ENCODE assay signal across 8 mouse cellular contexts in genomic region chr7:133637361-133638305, GRCm38 (mm10). TPM values are rescaled to one million over a fixed set of nuclear protein-coding genes. Genes with fewer than 3 reads are reported as not detected.
DNase-seq lines count a peak whose midpoint lies in the region; ATAC-seq and TF ChIP-seq lines count a peak whose summit lies in the region.

Gene Edrf1 (plus strand): TSS chr7:133637543.

- DNase-seq in CD4-positive helper T cell, adult 2 months (ENCODE audit: low read depth, low spot score) = peak; percentile 98
- peak; percentile 94 for DNase-seq in brain, embryonic 18.5 days (ENCODE audit: low read depth, low spot score)
- peak; percentile 100 for DNase-seq in kidney, postnatal 0 days (ENCODE audit: low spot score)
- DNase-seq in liver, embryonic 11.5 days (ENCODE audit: low spot score) = peak; percentile 98
- DNase-seq in naive thymus-derived CD4-positive, alpha-beta T cell, adult 2 months (ENCODE audit: low read depth) = peak; percentile 98

- peak within 1 kb of the TSS; percentile 90 for H3K4me2 ChIP-seq in heart, embryonic 12.5 days
- H3K4me2 ChIP-seq in kidney, postnatal 0 days (ENCODE audit: low read length) = peak within 1 kb of the TSS; percentile 83
- peak within 1 kb of the TSS; percentile 93 for H3K4me2 ChIP-seq in liver, embryonic 11.5 days
- peak within 1 kb of the TSS; percentile 86 for H3K4me2 ChIP-seq in stomach, embryonic 14.5 days (replicated peaks; ENCODE audit: low read depth, low read length)

- H3K4me3 ChIP-seq in heart, embryonic 12.5 days = peak within 1 kb of the TSS; percentile 84
- peak within 1 kb of the TSS; percentile 94 for H3K4me3 ChIP-seq in kidney, postnatal 0 days (replicated peaks; ENCODE audit: low read depth, low read length)
- peak within 1 kb of the TSS; percentile 98 for H3K4me3 ChIP-seq in liver, embryonic 11.5 days (ENCODE audit: low read depth, low read length)
- H3K4me3 ChIP-seq in stomach, embryonic 14.5 days (ENCODE audit: low read depth, low read length) = peak within 1 kb of the TSS; percentile 94

- TF ChIP-seq CTCF in kidney, postnatal 0 days (IDR thresholded peaks at IDR 0.05; ENCODE audit: low read depth) = 0 out of 2 replicates have a peak, but pooled peaks have one; percentile 1

- peak within 1 kb of the TSS; percentile 89 for H3K9ac ChIP-seq in heart, embryonic 12.5 days
- H3K9ac ChIP-seq in kidney, postnatal 0 days (ENCODE audit: low read depth, low read length) = peak within 1 kb of the TSS; percentile 96
- peak within 1 kb of the TSS; percentile 92 for H3K9ac ChIP-seq in liver, embryonic 11.5 days (ENCODE audit: low read depth, low read length)
- peak within 1 kb of the TSS; percentile 92 for H3K9ac ChIP-seq in stomach, embryonic 14.5 days (replicated peaks; ENCODE audit: low read depth, low read length)

- H3K4me1 ChIP-seq in heart, embryonic 12.5 days (replicated peaks) = peaks cover 9% of the 10 kb centered on the region; the same call in 1 of the 2 replicates
- no peaks in the 10 kb centered on the region for H3K4me1 ChIP-seq in kidney, postnatal 0 days (replicated peaks; ENCODE audit: insufficient read depth, low read length)
- no peaks in the 10 kb centered on the region; the same call in 1 of the 2 replicates for H3K4me1 ChIP-seq in liver, embryonic 11.5 days (replicated peaks; ENCODE audit: control insufficient read depth, insufficient read depth, low read length)
- peaks cover 8% of the 10 kb centered on the region; the same call in 1 of the 2 replicates for H3K4me1 ChIP-seq in stomach, embryonic 14.5 days (ENCODE audit: control insufficient read depth, insufficient read depth, low read length)

- H3K36me3 ChIP-seq in heart, embryonic 12.5 days = peaks cover 26% of the 10 kb centered on the region
- H3K36me3 ChIP-seq in kidney, postnatal 0 days (ENCODE audit: insufficient read depth, low read length) = peaks cover 16% of the 10 kb centered on the region
- peaks cover 14% of the 10 kb centered on the region for H3K36me3 ChIP-seq in liver, embryonic 11.5 days (ENCODE audit: control insufficient read depth, insufficient read depth, low read length)
- peaks cover 22% of the 10 kb centered on the region for H3K36me3 ChIP-seq in stomach, embryonic 14.5 days (ENCODE audit: control insufficient read depth, insufficient read depth, low read length)

- H3K27me3 ChIP-seq in heart, embryonic 12.5 days (replicated peaks) = no peaks in the 10 kb centered on the region
- H3K27me3 ChIP-seq in kidney, postnatal 0 days (ENCODE audit: insufficient read depth, low read length) = no peaks in the 10 kb centered on the region
- H3K27me3 ChIP-seq in liver, embryonic 11.5 days (replicated peaks; ENCODE audit: control insufficient read depth, insufficient read depth, low read length) = no peaks in the 10 kb centered on the region
- H3K27me3 ChIP-seq in stomach, embryonic 14.5 days (ENCODE audit: control insufficient read depth, insufficient read depth, low read length) = no peaks in the 10 kb centered on the region

- ATAC-seq in erythroid progenitor cell, adult 5-6 weeks (replicated peaks; ENCODE audit: low FRiP score, poor library complexity, severe bottlenecking) = peak; percentile 98
- ATAC-seq in heart, embryonic 12.5 days (ENCODE audit: insufficient number of reproducible peaks, low FRiP score) = peak; percentile 99
- ATAC-seq in kidney, postnatal 0 days (replicated peaks; ENCODE audit: low FRiP score, low read depth) = peak; percentile 97
- ATAC-seq in liver, embryonic 11.5 days (replicated peaks; ENCODE audit: low FRiP score) = peak; percentile 97
- ATAC-seq in stomach, embryonic 14.5 days (ENCODE audit: insufficient number of reproducible peaks, insufficient read depth, low FRiP score, low read depth) = peak; percentile 98

- WGBS in heart, embryonic 12.5 days = under 1% methylated on average over 81 of the region's 81 CpGs
- WGBS in kidney, postnatal 0 days = under 1% methylated on average over 81 of the region's 81 CpGs
- WGBS in liver, embryonic 11.5 days = under 1% methylated on average over 81 of the region's 81 CpGs
- under 1% methylated on average over 80 of the region's 81 CpGs for WGBS in stomach, embryonic 14.5 days

- H3K9me3 ChIP-seq in heart, embryonic 12.5 days (replicated peaks) = no peaks in the 10 kb centered on the region
- no peaks in the 10 kb centered on the region for H3K9me3 ChIP-seq in kidney, postnatal 0 days (replicated peaks; ENCODE audit: low read length)
- H3K9me3 ChIP-seq in liver, embryonic 11.5 days (ENCODE audit: control insufficient read depth, low read length) = no peaks in the 10 kb centered on the region
- no peaks in the 10 kb centered on the region for H3K9me3 ChIP-seq in stomach, embryonic 14.5 days (ENCODE audit: control insufficient read depth, low read depth, low read length)

- peak within 1 kb of the TSS; percentile 79 for H3K27ac ChIP-seq in heart, embryonic 12.5 days (ENCODE audit: poor library complexity, severe bottlenecking)
- peak within 1 kb of the TSS; percentile 95 for H3K27ac ChIP-seq in kidney, postnatal 0 days
- H3K27ac ChIP-seq in liver, embryonic 11.5 days (ENCODE audit: low read depth, low read length) = peak within 1 kb of the TSS; percentile 80
- H3K27ac ChIP-seq in stomach, embryonic 14.5 days (ENCODE audit: low read length) = peak within 1 kb of the TSS; percentile 76

RNA-seq across cellular contexts. Expression of gene Edrf1, which starts in this region (rescaled TPM):
- 13.4 and 19.8 TPM in 2 replicates for total RNA-seq in erythroid progenitor cell, adult 5-6 weeks (2015; ENCODE audit: low replicate concordance)
- total RNA-seq in erythroid progenitor cell, adult 5-6 weeks (2017; ENCODE audit: low replicate concordance) = 26.3 and 74.8 TPM in 2 replicates
- 14.9 and 16.3 TPM in 2 replicates for polyA plus RNA-seq in heart, embryonic 12.5 days (2016; fragmentation: Nextera tagmentation; extraction: Ambion mirVana)
- polyA plus RNA-seq in kidney, postnatal 0 days (2015; fragmentation: Nextera tagmentation; extraction: Ambion mirVana) = 14.3 and 15.4 TPM in 2 replicates
- polyA plus RNA-seq in liver, embryonic 11.5 days (2014; fragmentation: Nextera tagmentation; extraction: Ambion mirVana) = 23.0 and 24.4 TPM in 2 replicates
- polyA plus RNA-seq in stomach, embryonic 14.5 days (2014; fragmentation: Nextera tagmentation; extraction: Ambion mirVana) = 21.7 and 25.5 TPM in 2 replicates

Comparison
In these comparisons a context has a peak if more than half of its experiments do, and no peak if none do; other contexts are left out.
1. Peak in every context shown above with its lines: DNase-seq, ATAC-seq, H3K4me3 ChIP-seq and H3K27ac ChIP-seq.